Mouse (Mus musculus) skeletal muscle tissue, adult 2 months (tissue): ENCODE data around the gene Ints6.
"Not testable (repeated sequence)": the region's sequence is repeated elsewhere in the genome, so short reads cannot be mapped to it uniquely, and the experiment has no call there.

ENCODE experiments used
- DNase-seq: peaks from one replicate; pipeline ENCODE4 v3.0.0-alpha.2; 2012; ENCODE audit warnings: low read depth, low spot score

Gene Ints6

GRCm38 (mm10) chr14:62755095-62755640, 5.8 kb downstream of the Ints6 start:
- DNase-seq = no peak

GRCm38 (mm10) chr14:62751479-62751878, 9.5 kb downstream of the Ints6 start:
- no peak for DNase-seq

- DNase-seq = no peak
These were observed 25.3 kb downstream of the Ints6 start for GRCm38 (mm10) chr14:62735646-62736045.

- DNase-seq = no peak
These were observed 27.3 kb downstream of the Ints6 start for GRCm38 (mm10) chr14:62733666-62734065.

- peak; percentile 9 for DNase-seq
These were observed 29.1 kb downstream of the Ints6 start for GRCm38 (mm10) chr14:62731902-62732301.

- DNase-seq = no peak
These were observed 36.4 kb downstream of the Ints6 start for GRCm38 (mm10) chr14:62724560-62724959.

GRCm38 (mm10) chr14:62721625-62722024, 39.3 kb downstream of the Ints6 start:
- no peak for DNase-seq

GRCm38 (mm10) chr14:62718161-62718560, 42.8 kb downstream of the Ints6 start:
- DNase-seq = no peak

GRCm38 (mm10) chr14:62673646-62674045, 87.3 kb downstream of the Ints6 start:
- DNase-seq = no peak

- DNase-seq = no peak
These were observed 95.8 kb downstream of the Ints6 start for GRCm38 (mm10) chr14:62664976-62665673.

GRCm38 (mm10) chr14:62663367-62663766, 97.6 kb downstream of the Ints6 start, which contains the start of gene Serpine3:
Gene Serpine3 (plus strand): TSS chr14:62663667.
- no peak for DNase-seq

GRCm38 (mm10) chr14:62662381-62662780, 98.6 kb downstream of the Ints6 start:
- no peak for DNase-seq

- DNase-seq = no peak
These were observed 103.5 kb downstream of the Ints6 start for GRCm38 (mm10) chr14:62657469-62657868.

GRCm38 (mm10) chr14:62655996-62656395, 105.0 kb downstream of the Ints6 start:
- no peak for DNase-seq

- no peak for DNase-seq
These were observed 109.2 kb downstream of the Ints6 start for GRCm38 (mm10) chr14:62651771-62652170.

- no peak for DNase-seq
These were observed 110.6 kb downstream of the Ints6 start for GRCm38 (mm10) chr14:62650376-62650775.

- DNase-seq = no peak
These were observed 112.6 kb downstream of the Ints6 start for GRCm38 (mm10) chr14:62648405-62648804.

- DNase-seq = not testable (repeated sequence)
These were observed 118.6 kb downstream of the Ints6 start for GRCm38 (mm10) chr14:62642368-62642767.

GRCm38 (mm10) chr14:62640396-62640795, 120.6 kb downstream of the Ints6 start:
- DNase-seq = no peak

GRCm38 (mm10) chr14:62639551-62639950, 121.4 kb downstream of the Ints6 start:
- no peak for DNase-seq

GRCm38 (mm10) chr14:62639111-62639510, 121.9 kb downstream of the Ints6 start:
- no peak for DNase-seq

GRCm38 (mm10) chr14:62638345-62638702, 122.6 kb downstream of the Ints6 start:
- DNase-seq = no peak
